Mouse (Mus musculus) frontal cortex, postnatal 10 days (tissue): ENCODE results near the gene Ptprd.

Experiments used
- DNase-seq, 2 experiments: peaks; one replicate each; pipeline ENCODE4 v3.0.0; 2022; ENCODE audit warnings: low spot score in 2 of 2, mixed read lengths in 1 of 2

The Ptprd gene

GRCm38 (mm10) chr4:75953349-75954060 is 2258.3 kb downstream of the Ptprd start:
- no peak for DNase-seq

- DNase-seq, result no peak
Observed at GRCm38 (mm10) chr4:75950582-75950981, 2261.2 kb downstream of the Ptprd start.

GRCm38 (mm10) chr4:75894871-75895270 is 2316.9 kb downstream of the Ptprd start:
- DNase-seq, result no peak
